Mouse (Mus musculus) c-Kit-positive CD71-positive TER-119-negative erythroid progenitor cells, embryonic 14.5 days (primary cell): ENCODE results near the gene Rims4.
A peak's percentile ranks its signal among the peaks of the same experiment; 100 is the strongest.

Experiments used
- DNase-seq: peaks from one replicate; pipeline ENCODE4 v3.0.0-alpha.2; 2013; ENCODE audit warnings: low read depth

Gene Rims4

GRCm38 (mm10) chr2:163909604-163910003, 8.9 kb downstream of the Rims4 start:
- DNase-seq = no peak

- DNase-seq = no peak
Observed at GRCm38 (mm10) chr2:163907131-163907530, 11.4 kb downstream of the Rims4 start.

DNA sequence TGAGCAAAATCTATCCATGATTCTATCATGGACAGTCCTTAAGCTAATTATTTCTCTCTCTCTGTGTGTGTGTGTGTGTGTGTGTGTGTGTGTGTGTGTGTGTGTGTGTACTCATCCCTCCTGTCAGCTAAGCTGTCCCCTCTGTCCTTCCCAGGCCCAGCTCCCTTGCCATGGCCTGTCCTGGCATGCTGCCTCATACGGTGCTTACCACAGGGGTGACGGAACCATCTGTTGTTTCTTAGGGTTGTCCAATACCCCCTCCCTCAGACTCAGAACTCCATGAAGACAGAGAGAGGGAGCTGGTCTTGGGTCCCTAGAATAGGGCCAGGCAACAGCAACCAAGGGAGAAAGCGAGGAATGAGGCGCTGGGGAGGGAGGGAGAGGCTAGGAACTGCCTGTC, 14.2 kb downstream of the Rims4 start:
- DNase-seq = no peak

GRCm38 (mm10) chr2:163903461-163903860, 15.0 kb downstream of the Rims4 start:
- no peak for DNase-seq

DNA sequence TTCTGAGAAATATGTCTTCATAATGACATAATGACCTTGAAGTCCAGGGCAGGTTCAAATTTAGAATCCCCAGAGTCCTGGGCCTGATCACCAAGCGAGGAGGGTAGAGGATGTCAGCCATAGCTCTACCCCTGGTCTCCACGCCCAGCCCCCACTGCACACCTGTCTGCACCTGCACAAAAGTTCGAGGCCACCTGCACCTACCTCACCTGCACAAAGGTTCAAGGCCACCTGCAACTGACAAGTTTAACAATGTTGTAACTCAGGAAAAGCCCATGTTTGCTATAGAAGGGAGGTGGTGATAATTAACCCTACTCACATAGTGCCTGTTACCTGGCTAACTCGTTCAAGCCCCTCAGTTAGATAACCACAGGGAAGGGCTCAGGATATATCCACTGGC, 16.0 kb downstream of the Rims4 start:
- no peak for DNase-seq

DNA sequence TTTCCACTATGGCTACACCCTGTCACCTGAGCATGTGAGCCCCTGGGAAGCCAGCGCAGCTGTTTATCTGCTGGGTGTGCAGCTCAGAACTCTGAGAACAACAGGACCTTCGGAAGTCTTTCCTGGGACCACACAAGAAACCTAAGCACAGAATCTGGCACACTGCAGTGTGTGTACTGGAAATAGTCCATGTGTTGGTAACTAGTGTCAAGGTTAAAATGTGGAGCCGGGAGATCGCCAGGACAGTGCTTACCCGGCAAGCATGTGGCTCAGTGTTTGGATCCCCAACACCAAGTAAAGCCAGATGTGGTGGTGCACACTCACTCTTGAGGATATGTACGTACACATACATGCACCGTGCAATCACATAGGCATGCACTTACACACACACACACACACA, 17.4 kb downstream of the Rims4 start:
- no peak for DNase-seq

- DNase-seq = no peak
Observed at GRCm38 (mm10) chr2:163899910-163900411, 18.5 kb downstream of the Rims4 start.

DNA sequence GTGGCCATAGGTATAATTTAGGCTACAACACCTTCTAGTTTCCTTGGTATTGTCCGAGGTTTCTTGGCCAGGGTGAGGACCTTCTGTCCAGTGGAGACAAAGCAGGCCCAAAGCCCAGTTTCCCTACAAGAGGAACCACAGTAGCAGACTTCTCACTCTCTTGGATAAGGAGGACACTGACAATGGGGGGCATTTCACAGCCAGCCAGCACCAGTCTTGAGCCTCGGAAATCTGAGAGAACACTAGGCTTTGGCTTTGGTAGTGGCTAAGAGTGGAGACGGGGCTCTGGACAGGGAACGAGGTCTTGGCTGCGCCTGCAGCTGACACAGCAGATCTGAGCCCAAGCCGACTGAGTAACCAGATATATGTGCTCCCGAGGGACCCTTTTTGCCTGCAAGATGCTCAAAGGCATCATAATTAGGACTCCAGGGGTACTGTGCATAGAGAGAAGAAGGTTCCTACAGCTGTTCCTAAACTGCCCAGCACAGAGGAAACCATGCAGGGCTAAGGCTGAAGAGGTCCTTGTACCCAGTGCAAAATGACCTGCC, 20.4 kb downstream of the Rims4 start:
- no peak for DNase-seq

DNA sequence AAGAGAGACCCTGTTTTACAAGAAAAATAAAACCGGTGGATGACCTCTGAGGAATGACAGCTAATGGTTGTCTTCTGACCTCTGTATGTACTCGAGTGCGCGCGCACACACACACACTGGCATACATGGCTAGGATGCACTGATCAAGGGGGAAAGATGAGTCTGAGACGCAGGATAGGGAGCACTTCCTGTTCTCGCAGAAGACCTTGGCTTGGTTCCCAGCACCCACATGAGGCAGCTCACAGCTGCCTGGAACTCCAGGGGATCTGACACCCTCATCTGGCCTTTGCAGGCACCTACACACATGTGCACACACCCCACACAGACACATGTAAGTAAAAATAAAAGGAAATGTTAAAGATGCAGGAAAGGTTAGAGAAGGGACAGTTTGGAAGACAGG, 21.5 kb downstream of the Rims4 start:
- no peak for DNase-seq

DNA sequence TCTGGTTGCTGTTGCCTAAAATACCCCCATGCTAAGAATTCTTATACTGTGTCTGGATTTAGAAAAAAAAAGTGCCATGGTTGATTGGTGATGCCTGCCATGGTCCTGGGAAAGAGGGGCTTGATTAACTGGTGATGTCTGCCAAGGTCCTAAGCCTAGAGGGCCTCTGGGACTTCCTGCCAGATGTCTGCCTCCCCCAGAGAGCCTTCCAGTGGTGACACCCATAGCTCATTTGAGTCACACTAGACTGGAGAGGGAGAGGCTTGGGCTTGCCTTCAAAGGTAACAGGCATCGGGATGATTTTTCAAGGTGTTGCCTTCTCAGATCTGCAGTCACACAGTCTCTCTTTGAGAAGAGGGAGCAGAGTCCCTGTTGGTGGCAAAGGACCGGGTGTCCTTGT, 23.3 kb downstream of the Rims4 start:
- DNase-seq = no peak

DNA sequence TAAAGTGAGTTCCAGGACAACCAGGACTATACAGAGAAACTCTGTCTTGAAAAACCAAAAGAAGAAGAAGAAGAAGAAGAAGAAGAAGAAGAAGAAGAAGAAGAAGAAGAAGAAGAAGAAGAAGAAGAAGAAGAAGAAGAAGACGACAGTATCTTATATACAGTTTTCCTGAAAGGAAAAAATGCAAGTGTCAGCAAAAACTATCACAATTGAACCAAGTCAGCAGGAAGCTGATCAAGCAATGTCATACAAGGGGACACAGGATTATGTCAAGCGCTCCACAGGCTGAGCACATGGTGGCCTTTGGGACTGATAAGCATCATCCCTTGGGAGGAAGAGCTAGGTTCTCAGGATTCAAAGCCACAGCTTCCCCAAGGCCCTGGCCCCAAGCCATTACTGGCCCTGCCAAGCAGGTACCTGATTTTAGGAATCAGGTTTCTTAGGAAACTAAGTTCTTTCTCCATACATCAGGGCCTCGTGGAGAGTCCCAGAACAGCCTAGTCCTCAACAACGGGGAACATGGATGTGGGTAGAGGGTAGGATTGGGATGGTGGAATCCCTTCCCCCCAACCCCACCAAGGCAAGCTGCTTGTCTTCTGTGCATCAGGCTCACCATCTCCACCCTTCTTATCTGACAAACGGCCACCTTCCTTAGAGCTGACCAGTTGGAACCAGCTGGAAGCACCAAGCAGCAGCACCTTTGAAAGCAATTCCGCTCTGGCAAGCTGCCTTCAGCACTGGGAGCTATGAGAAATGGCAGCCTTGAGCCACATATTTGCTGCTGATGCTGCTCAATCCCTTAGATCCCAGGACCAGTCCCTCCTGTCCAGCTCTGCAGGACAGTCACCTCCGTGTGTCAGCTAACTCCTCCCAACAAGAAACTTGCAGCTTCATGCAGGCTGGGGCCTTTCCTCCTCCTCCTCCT, 24.8 kb downstream of the Rims4 start:
- no peak for DNase-seq

GRCm38 (mm10) chr2:163891271-163891670, 27.2 kb downstream of the Rims4 start:
- DNase-seq = no peak

- no peak for DNase-seq
Observed at GRCm38 (mm10) chr2:163890586-163890985, 27.9 kb downstream of the Rims4 start.

- peak; percentile 3 for DNase-seq
Observed at GRCm38 (mm10) chr2:163889411-163889810, 29.1 kb downstream of the Rims4 start.

DNA sequence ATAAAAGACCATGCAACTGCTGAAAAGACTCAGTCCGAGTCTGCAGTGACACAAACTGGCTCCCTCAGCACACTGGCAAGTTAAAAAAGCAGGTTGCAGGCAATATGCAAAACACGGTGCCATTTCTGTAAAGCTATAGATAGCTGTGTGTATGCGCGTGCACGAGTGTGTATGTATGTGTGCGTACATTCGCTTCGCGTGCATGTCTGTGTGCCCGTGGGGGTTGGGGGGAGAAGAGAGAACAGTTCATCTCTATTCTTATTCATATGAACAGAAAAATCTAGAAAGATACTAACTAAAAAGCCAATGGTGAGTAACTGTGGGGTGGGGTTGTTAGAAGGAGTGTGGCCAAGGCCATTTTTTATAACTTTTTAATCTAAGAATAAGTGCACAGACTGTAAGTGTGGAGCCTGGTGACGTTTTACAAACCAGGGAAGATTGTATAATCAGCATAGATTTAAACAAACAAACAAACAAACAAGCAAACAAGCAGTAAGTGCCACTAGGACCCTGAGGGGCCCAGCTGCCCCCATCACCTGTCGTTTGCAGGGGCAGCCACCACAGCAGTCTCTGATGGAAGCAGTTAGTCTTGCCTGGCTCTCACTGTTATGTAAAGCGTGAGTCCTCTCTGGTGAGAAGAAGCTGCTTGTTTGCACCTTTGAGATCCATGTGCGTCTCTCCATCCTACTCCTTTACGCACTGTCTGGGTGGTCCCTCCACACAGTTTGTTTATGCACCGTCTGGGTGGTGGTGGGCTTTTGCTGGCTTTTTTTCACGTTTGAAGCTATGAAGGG, 35.4 kb downstream of the Rims4 start:
- no peak for DNase-seq

DNA sequence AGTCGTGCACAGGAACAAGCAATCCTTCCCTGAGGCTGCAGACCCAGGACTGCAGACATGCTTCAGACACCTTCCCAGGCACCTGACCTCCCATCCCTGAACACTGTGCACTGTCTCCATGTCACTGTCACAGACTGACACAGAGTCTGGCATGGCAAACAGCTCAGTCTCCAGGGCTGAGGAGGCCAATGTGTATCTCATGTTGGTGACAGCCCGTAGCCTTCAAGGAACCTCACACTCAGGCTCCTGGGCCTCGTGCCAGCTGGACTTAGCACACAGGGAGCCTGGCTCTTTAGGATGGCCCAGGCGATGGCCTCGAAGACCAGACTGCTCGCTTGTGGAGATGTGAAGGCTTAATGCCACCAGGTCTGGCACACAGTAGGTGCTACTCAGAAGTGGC, 37.6 kb downstream of the Rims4 start:
- DNase-seq = no peak

DNA sequence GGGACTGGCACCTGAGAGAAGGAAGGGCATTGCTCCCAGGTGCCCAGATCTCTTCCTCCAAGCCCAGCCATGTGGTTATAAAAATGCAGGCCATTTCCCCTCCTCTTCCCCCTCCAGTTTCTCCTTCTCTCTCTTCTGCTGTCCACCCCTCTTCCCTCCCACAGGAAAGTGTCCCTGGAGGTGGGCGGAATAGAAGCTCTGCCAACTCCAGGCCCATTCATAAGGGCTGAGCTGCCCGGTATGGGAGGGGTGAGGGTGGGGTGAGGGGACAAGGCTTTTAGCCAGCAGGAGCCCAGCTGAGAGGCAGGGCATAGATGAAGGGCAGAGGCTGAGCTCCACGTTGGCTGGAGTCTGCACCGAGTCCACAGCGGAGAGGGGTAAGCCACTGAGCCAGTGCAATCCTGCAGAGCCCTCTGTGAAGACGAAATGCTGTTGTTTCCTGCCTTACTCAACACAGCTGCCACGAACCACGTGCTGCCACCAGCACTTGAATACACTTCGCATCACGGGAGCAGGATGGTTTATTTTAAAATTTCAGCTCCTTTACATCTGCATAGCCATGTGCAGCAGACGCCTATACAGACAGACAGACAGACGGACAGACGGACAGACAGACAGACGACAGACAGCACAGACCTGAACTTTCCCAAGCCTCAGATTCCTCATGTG, 41.5 kb downstream of the Rims4 start:
- DNase-seq = no peak

DNA sequence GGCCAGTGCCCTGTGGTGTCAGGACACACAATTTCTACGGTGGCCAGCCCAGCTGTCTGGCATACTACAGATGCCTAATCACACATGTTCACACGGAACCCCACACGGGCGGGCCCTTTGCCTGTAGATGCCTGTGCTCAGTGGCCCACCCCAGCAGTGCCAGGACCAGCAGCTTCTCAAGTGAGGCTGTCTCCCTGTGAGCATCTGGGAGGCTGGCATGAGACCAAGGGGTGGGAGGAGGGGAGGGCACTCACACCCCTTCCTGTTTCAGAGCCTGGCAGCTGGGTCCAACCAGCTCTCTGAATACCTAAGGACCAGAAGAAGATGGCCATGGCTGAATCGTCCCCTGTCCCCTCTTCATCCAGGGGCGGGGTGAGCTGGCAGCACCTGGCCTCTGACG, 43.0 kb downstream of the Rims4 start:
- no peak for DNase-seq

DNA sequence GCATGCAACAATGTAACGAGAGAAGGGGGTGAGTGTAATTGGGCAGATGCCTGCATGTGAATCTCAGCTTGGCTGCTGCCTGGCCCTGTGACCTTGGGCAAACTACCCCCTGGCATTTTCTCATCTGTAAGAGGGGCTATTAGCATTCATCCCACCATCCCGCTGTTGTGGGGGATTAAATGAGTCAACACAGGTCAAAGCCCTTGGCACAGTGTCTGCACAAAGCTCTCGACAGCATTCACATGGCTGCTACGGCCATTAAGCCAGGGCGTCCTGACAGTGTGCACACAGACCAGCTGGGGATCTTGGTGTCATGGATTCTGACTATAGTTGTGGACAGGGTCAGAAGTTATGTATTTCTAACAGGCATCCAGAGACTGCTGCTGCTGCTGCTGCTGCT, 43.6 kb downstream of the Rims4 start:
- no peak for DNase-seq

DNA sequence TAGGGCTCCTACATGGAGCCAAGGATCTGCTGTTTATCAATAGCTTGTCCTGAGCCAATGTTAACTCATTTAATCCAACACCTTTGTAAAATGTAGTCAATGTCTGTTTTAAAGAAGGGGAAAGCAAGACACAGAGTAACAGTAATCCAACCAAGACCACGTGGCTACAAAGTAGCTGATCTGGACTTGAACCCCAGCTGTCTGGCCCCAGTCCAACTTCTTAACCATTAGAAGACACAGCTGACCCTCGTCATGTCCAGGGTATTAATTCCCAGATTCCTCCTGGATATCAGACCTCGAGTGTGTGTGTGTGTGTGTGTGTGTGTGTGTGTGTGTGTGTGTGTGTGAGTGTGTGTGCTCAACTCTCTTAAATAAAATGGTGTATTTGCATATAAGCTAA, 46.6 kb downstream of the Rims4 start:
- no peak for DNase-seq

DNA sequence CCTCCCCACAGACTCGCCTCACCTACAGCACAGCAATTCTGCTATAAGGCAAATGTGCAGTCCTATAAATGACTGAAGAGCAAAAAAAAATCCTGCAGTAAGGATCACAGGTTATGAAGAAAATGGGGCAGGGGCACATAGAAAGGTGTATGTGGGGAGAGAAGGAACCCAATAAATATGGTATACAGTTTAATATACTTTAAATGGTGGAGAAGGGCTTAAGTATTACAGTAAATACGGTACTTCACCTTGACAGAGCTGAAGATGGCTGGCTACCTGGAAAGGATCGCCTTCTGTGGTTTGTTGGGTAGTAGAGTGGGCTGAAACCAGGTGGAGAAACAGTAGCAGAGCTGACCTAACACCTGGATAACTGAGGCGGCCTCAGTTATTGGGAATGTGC, 47.2 kb downstream of the Rims4 start:
- DNase-seq = no peak

DNA sequence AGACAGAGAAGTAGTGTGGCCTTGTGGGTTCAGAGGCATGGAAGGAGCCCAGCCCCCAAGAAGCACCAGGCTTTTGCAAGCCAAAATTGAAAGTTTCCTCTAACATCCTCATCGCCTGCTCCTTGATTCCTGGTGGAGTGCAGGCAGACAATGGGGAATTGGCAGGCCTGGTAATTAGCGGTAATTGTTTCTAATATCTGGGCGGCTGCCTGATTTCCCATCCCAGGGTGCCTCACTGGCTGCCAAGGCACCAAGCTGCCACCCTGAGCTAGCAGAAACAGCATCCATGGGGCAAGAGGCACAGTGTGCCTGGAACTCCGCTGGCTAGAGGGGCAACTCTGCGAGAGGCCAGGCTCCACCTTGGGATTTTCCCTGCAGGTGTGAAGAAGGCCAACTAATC, 48.7 kb downstream of the Rims4 start:
- no peak for DNase-seq
